Mouse (Mus musculus): ENCODE results near the gene Npm1.

Npm1 gene

GRCm38 (mm10) chr11:33179802-33180201, 16.8 kb upstream of the Npm1 start:
- no peak for DNase-seq

DNA sequence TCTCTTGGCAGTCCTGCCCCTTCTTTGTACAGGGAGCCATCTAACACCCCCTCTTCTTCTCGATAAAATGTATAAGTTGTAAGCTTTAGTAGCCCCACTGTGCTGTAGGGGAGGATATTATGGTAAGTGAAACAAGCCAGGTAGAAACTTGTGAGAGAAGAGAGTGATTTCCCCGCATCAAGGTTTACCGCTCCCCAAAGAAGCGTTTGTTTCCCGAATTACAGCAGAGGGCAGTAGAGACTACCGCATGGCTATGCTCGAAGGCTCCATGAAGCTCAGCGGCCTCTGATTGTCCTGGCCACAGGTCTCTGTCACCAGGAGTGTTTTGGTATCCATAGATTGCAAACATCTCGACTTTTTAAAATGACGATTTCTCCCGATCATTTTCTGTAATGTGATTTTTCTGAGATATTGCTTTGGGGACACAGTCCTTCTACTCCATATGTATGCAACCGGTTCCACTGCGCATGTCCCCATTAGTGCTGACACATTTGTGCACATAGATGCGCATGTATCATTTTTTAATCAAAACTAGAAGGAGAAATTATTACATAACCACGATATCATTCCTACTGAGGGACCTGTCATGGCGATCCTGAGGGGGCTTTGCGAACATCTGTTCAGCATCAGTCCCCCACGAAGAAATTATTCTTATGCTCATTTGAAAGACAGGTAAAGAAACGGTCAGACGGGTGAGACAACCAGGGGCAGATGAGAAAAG, 13.7 kb upstream of the Npm1 start:
- DNase-seq: peak; percentile 69

DNA sequence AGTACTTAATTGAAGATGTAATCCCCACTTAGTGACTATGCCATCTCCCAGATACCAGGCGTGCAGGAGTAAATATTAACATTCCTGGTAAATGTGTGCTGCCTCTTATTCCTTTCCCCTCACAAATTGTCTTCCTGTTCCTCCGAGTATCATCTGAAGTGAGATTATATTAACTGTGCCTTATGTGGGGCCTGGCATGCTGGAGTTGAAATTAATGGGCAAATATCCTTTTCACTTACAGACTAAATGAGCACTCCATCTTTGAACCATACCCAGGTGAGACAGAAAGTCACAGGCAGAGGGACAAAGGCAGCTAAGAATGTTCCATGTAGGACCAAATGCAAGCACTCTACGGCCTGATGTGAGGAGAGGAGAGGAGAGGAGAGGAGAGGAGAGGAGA, 12.8 kb upstream of the Npm1 start:
- DNase-seq: no peak

- peak; percentile 58 for DNase-seq
Observed at GRCm38 (mm10) chr11:33170489-33170888, 7.5 kb upstream of the Npm1 start.

- peak; percentile 60 for DNase-seq
Observed at GRCm38 (mm10) chr11:33162211-33162997, 602 bp downstream of the Npm1 start.

GRCm38 (mm10) chr11:33159741-33160140, 3.3 kb downstream of the Npm1 start:
- DNase-seq: no peak

DNA sequence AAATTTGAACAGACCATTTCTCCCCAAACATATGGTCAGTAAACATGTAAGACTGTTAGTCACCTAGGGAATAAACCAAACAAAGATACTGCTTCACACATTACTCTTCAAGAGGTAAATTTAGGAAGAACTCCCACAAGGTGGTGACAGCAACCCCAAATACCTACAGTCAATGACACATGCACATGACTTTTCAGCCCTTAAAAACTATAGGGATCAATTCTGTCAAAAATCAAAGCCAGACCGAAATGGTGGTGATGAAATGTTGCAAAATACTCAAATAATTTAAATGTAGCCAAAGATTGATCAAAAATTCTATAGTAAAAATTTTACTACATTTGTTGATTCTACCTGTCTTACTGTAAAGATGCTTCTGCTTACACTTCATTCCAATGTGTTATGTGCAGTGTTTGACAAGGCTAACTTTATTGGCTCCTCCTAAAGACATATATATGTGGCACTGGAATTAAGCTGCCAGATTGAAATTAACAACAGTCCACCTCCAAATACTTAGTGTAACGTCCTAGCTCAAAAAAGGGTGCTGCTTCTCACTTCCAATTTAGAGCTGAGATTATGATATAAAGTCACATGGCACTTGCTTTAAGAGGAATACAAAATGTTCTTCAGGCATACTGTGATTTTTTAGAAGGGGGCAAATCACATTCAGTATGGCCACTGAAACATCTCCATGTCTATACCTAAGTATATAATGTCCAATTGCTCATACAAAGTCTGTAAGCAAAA, 5.4 kb downstream of the Npm1 start:
- no peak for DNase-seq

DNA sequence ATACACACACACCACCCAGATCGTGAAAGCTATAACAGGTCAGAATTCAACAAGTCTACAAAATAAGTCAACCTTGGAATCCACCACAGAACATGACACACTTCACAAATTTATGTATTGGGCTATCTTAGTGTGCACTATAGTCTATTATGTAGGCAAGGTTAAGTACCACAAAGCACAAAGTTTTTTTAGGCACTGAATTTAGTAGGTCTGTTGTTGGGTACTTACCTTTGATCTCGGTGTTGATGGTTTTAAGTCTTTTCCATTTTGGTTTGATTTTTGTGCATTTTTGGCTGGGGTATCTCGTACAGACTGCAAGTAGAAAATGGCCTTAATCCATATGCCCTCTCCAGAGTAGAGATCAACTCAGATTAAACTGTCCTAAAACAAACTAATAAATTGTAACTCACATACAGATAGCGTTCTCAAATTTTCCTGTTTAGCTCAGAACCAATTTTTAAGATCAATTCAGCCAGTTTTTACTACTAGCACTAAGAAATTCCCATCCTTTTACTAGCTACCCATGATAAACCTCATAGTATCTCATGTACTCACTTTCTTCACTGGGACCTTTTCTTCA, 6.5 kb downstream of the Npm1 start:
- DNase-seq: no peak

- DNase-seq: no peak
Observed at GRCm38 (mm10) chr11:33154459-33154858, 8.5 kb downstream of the Npm1 start.

DNA sequence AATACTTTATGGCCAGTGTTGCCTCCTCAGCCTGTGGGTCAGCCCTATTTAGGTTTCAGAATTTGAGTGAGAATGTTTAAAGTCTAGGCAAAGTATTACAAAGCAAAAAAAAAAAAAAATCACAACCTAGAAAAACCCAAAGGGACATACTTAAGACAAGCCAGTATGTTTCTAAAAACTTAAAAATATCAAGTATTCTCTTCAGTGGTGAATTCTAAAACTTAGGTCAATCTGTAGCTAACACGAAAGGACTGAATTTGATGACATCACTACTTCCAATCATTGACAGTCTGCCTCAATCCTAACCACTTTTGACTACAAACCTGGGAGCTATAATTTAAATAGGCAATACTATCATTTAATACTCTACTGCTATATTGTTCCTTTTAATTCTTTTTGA, 10.0 kb downstream of the Npm1 start:
- DNase-seq: no peak

GRCm38 (mm10) chr11:33151780-33152145, 11.2 kb downstream of the Npm1 start:
- DNase-seq: no peak

DNA sequence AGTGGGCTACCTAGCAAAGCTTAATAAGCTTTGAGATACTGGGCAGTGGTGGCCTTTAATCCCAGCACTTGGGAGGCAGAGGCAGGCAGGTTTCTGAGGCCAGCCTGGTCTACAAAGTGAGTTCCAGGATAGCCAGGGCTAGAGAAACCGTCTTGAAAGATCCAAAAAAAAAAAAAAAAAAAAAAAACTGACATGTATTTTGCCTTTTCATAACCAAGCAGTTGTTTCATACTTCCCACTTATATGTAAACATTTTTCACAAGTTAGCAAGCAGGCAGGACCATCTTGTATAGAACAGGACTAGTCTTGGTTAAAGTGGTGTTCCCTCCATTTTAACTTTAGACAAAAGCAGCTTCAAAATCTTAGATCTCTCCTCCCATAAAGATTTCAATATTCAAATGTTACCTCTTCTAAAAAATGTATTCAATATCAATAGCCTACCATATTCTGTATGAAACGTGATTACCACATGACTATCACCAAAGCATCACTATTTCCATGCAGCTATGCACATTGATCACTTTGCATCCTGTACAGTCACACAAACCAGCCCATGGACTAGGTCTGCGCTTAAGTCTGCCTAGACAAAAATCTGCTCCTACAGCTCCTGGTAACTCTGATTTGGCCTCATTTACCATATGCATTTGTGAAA, 11.8 kb downstream of the Npm1 start:
- no peak for DNase-seq

DNA sequence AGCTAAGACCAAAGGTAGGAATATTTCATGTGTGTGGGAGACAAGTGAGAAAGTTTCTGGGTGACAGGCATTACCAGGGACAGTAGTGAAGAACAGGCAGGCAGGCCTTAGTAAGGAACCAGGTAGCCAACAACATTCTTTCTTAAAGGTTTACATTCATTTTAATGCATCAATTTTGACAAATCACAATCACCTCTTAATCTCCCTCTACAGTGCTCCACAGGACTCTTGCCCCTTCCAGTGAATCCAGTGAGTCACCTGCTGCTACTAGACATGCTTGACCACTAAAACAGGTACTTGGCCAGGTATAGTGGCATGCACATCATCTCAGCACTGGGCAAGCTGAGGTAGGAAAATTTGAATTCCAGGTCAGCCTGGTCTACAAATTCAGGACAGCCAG, 12.6 kb downstream of the Npm1 start:
- no peak for DNase-seq

GRCm38 (mm10) chr11:33149453-33149852, 13.6 kb downstream of the Npm1 start:
- no peak for DNase-seq

DNA sequence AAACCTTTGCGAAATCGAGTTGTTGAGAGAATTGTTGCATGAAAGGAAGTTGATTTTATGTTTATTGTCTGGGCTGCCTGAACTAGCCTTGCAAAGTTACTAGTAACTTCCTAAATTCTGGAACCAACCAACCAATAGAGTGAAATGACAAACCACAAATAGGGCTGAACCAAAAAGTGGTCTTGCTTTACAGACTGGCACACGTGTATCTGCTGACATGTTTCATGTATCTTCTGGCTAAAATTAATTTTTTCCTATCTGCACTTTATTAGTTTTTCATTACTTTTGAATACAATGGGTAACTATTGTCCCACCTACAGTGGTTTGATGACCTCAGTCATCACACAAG, 13.9 kb downstream of the Npm1 start:
- no peak for DNase-seq

DNA sequence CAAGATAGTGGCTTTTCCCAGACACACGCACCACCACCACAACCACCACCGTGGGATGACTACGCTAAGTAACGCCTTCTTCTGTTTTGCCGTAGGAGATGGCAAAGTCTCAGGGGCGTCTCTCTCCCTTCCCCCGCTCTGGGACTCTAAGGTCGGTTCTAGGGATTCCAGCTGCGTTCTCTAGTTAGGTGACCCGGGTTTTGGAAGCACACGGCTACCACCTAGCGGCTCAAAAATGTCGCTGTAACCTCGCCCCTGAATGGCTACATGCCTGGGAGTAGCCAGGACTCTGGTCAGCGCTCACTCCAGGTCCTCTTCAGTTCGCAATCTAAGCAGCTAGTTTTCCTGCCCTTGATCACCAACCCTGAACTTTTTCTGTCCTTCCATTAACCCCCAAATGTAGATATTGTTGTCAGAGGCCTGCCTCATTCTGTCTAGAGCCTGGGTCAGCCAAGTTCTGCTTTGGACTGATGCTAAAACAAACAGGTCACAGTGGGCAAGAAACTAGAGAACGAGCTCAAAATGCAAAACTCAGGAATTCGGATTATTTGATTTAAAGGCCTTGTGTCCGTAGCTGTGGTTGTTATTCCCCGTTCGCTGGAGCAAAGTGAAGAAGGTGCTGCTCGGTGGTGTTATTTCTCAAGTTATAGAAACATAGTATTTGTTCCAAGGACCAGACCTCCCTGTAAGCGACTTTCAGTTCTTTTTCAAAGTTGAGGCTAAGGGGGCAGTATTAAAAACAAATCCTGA, 14.5 kb downstream of the Npm1 start:
- peak; percentile 81 for DNase-seq

DNA sequence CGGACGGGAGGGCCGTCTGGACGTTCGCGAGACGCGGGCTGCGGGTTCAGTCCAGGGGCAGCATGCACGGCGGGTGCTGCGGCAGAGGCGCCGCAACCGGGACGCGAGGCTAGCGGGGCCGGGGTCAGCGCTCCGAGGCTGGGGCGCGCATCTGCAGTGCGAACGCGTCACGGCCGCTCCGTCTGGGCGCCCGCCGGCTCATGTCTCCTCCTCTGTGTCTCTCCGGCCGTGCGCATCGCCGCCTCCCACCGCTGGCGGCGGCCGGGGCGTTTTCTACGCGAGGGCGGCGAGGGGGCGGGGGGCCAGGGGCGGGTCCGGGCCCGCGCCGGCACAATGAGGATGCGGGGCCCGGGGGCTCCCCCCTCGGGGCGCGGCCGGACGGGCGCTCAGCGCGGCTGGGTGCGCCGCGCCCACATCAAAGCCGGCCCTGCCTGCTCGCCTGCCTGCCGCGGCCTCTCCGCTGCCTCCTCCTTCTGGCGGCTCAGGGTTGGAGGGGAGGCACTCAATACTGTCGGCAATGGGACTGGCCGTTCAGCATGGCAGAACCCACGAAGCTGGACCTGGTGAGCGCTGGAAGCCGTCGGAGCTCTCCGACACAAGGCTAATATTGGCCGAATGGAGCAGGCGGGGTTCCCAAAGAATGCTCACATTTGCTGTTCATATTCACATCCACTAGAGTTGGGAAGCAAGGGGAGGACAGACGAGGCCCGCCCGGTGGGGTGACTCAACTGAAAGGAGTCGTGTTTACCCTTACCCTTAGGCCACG, 15.3 kb downstream of the Npm1 start:
- DNase-seq: no peak

DNA sequence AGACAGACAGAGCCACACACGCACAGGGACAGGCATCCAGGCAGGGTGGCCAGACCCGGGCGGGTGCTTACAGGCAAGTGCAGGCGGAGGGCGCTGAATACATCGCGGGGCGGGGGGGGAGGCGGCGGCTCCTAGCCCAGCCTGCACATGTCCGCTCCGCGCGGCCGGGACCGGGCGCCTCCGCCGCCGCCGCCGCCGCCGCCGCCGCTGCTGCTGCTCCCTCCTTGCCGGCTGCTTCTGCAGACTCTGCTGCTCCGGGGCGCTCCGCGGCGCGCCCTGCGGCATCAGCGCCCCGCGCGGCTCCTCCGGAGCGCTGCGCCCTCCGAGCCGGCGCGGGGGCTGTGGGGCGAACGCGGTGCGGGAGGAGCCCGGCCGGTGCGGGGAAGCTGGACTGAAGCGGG, 15.8 kb downstream of the Npm1 start, which contains the start of gene Fgf18:
Fgf18 (minus strand) TSS at position 230 of the 401 bp plus-strand sequence.
- no peak for DNase-seq

DNA sequence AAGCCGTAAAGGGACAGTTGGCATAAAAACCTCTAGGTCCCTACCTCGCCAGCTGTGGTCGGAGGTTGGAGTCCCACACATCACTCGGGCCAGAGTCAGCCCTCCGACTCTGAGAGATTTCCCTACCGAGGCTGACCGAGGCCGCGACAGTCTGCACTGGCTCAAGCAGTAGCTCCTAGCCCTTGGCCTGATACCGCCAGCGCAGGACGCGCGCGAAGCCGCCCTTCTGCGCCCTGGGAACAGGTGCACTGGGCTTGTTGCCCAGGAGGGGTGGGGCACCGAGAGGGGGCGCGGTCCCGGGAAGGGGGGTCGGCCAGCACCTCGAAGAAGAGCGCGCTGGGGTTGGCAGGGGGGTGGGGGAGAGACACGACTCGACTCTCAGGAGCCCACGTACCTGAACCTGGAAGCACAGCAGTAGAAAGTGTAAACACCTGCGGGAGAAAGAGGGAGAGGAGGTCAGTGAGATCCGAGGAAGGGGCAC, 16.3 kb downstream of the Npm1 start:
- no peak for DNase-seq

- no peak for DNase-seq
Observed at GRCm38 (mm10) chr11:33146143-33146497, 16.9 kb downstream of the Npm1 start.

All from cerebellum, adult 9-10 months (tissue).